Mouse (Mus musculus): Measurements from ENCODE around the gene Vmn2r31. TPM values are rescaled to one million over a fixed set of nuclear protein-coding genes. Genes with fewer than 3 reads are reported as not detected.
"Not testable (repeated sequence)": the region's sequence is repeated elsewhere in the genome, so short reads cannot be mapped to it uniquely, and the experiment has no call there.

Gene Vmn2r31
- not detected in 2 replicates for polyA plus RNA-seq (2011; ENCODE audit: insufficient read length, low read depth, missing spikeins)

DNA sequence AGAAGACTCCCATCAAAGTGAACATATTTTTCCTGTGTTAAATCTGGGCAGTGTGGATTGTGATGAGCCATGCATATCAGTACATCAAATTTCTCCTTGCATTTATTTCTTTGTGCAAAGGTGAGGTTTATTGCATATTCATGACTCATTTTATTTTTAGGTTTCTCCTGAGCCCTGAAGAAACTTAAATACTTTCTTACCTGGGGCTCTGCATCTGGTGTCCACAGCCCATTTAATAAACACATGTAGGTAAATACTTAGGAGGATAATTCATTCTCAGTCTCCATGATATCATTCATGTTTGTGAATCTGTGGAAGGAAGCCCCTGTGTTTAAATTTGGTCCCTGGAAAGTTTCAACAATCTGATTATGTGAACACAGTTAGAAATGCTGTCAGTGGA is at the start of gene Vmn2r31:
Gene Vmn2r31, minus strand, starts transcription at position 101 of the 400 bp plus-strand sequence.
- not testable (repeated sequence) for H3K27ac ChIP-seq (ENCODE audit: insufficient read depth, low read length)

DNA sequence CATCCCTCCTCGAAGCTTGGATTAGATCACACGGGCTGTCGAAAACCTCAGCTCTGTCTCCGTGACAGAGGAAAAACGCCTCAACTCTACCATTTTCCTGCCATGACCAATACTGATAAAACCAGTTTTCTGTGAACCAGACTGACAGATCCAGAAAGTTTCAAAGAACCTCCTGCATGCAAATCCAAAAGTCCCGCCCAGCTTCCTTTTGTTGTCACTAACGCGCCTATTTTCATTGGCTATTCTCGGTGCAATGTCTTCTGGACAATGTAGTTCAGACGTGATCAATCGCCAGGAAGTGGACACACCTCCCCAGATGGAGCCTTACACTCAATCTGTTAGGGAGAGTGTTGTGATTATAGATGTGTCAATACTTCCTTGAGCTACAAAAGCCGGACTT is 25.1 kb downstream of the Vmn2r31 start, which contains the start of gene Gm45783:
Gene Gm45783, minus strand, starts transcription at position 143 of the 400 bp plus-strand sequence.
- H3K27ac ChIP-seq (ENCODE audit: insufficient read depth, low read length); H3K4me1 ChIP-seq (ENCODE audit: control insufficient read depth, insufficient read depth, low read length); H3K4me3 ChIP-seq (ENCODE audit: insufficient read depth, low read length): not testable (repeated sequence)

More for the DNA sequence above, at the start of gene Vmn2r31:
- not testable (repeated sequence) for H3K4me1 ChIP-seq (ENCODE audit: control insufficient read depth, insufficient read depth, low read length); H3K4me3 ChIP-seq (ENCODE audit: insufficient read depth, low read length)

GRCm38 (mm10) chr7:7337509-7337908 is 62.0 kb downstream of the Vmn2r31 start, which contains the start of gene Vmn2r30:
Gene Vmn2r30, minus strand, starts transcription at chr7:7337609.
- not testable (repeated sequence) for H3K27ac ChIP-seq (ENCODE audit: insufficient read depth, low read length); H3K4me3 ChIP-seq (ENCODE audit: insufficient read depth, low read length); H3K4me1 ChIP-seq (ENCODE audit: control insufficient read depth, insufficient read depth, low read length)

Other genes starting within 250 kb of the Vmn2r31 start
- 2.0 and 2.6 TPM in 2 replicates for gene Zfp418, start 228.4 kb downstream of the Vmn2r31 start, polyA plus RNA-seq (2011; ENCODE audit: insufficient read length, low read depth, missing spikeins)
- gene Zfp772, start 189.7 kb downstream of the Vmn2r31 start, polyA plus RNA-seq (2011; ENCODE audit: insufficient read length, low read depth, missing spikeins): 3.6 and 4.0 TPM in 2 replicates
- gene Vmn2r29, start 152.4 kb downstream of the Vmn2r31 start, polyA plus RNA-seq (2011; ENCODE audit: insufficient read length, low read depth, missing spikeins): 0.35 and 0.83 TPM in 2 replicates
- gene Gm45844, start 121.4 kb downstream of the Vmn2r31 start, polyA plus RNA-seq (2011; ENCODE audit: insufficient read length, low read depth, missing spikeins): 2.0 and 2.1 TPM in 2 replicates
- 40.2 and 45.4 TPM in 2 replicates for gene Clcn4, start 98.9 kb downstream of the Vmn2r31 start, polyA plus RNA-seq (2011; ENCODE audit: insufficient read length, low read depth, missing spikeins)
- not detected in 2 replicates for gene Vmn2r30, start 62.1 kb downstream of the Vmn2r31 start, polyA plus RNA-seq (2011; ENCODE audit: insufficient read length, low read depth, missing spikeins)
- not detected in 2 replicates for gene Gm45783, start 25.1 kb downstream of the Vmn2r31 start, polyA plus RNA-seq (2011; ENCODE audit: insufficient read length, low read depth, missing spikeins)
- not detected in 2 replicates for gene Vmn2r32, start 80.3 kb upstream of the Vmn2r31 start, polyA plus RNA-seq (2011; ENCODE audit: insufficient read length, low read depth, missing spikeins)
- not detected in 2 replicates for gene Vmn2r33, start 167.1 kb upstream of the Vmn2r31 start, polyA plus RNA-seq (2011; ENCODE audit: insufficient read length, low read depth, missing spikeins)